Mouse (Mus musculus): ENCODE results near the gene Casp12.
A peak's percentile ranks its signal among the peaks of the same experiment; 100 is the strongest.
"Not testable (repeated sequence)": the region's sequence is repeated elsewhere in the genome, so short reads cannot be mapped to it uniquely, and the experiment has no call there.

Casp12 gene

DNA sequence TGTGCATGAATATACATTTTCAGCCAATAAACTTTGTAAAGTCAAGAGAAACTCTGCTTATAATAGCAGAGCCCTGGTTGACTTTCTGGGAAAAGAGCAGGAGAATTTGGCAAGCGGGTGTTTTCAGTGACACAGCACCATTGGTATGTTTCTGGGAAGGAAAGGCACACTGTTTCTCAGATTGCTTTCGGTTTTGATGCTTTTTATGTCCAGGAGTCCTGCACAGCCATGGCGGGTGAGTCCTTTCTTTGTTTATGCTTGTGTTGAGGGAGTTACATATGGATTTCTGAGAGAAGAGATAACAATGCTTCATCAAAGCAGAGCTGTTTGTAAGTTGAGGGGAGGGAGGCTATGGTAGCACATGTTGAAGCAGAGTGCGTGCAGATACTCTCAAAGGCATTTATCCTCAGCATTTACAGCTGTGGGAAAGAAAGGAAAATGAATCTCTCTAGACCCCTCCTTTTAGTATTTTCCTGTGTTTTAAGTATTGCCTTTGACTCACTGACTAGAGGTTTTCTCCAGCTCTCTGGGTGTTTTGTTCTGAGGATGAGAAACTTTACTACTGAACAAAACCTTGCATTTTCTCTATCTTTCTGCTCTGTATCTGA, at the start of gene Casp12:
Gene Casp12, plus strand, starts transcription at position 140 of the 608 bp plus-strand sequence.
- DNase-seq (ENCODE audit: low spot score in 2 of 2) = peak in 1 of 2 experiments; percentile 18

GRCm38 (mm10) chr9:5296354-5297237, 48.6 kb upstream of the Casp12 start:
- DNase-seq (ENCODE audit: low spot score in 2 of 2) = no peak

GRCm38 (mm10) chr9:5298329-5299131, 46.7 kb upstream of the Casp12 start, which contains the start of gene Casp1:
TSS of gene Casp1 (plus strand) at chr9:5298517.
- no peak for DNase-seq (ENCODE audit: low spot score in 2 of 2)

DNA sequence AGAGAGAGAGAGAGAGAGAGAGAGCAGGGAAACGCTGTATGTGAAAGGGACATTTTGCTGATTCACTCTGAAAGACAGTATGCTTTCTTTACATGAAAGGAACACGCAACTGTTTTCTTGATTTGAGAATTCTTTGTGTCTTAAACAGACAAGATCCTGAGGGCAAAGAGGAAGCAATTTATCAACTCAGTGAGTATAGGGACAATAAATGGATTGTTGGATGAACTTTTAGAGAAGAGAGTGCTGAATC, 46.2 kb upstream of the Casp12 start:
- no peak for DNase-seq (ENCODE audit: low spot score in 2 of 2)

DNA sequence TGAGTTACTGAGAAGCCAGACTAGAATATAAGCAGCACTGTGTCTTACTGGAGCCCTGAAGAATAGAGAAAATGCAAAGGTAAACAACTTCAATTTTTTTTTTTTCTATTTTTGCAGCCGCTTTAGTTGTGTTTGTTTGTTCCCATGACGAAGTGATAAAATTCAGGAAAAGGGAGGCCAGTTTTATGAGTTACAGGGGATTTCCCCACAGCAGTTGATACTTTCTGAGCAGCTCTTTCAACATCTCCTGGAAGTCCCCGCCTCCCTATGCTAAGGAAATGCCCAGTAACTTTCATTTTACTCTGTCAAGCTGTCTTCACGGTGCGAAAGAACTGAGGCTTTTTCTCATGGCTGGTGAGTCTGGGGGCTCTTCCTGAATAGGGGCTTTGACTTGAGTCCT, 36.7 kb upstream of the Casp12 start, which contains the start of gene Casp4:
Gene Casp4, plus strand, starts transcription at position 268 of the 400 bp plus-strand sequence.
- DNase-seq (ENCODE audit: low spot score in 2 of 2) = no peak

DNA sequence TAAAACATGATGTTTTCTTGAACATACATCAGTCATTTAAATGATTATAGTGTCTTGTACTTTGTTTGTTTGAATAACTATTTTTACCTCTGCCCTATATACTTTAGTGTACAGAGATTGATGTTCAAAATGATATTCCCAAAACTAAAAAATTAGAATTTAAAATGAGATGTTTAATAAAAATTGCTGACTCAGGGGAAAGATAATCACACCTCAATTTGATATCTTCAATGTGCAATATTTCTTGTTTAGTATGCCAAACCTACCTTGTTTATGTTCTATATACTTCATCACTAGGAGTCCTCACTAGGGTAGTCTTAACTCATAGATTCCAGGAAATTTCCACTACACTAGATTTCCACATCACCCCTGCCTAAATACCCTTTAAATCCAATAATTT, 35.1 kb upstream of the Casp12 start:
- DNase-seq (ENCODE audit: low spot score in 2 of 2) = no peak

DNA sequence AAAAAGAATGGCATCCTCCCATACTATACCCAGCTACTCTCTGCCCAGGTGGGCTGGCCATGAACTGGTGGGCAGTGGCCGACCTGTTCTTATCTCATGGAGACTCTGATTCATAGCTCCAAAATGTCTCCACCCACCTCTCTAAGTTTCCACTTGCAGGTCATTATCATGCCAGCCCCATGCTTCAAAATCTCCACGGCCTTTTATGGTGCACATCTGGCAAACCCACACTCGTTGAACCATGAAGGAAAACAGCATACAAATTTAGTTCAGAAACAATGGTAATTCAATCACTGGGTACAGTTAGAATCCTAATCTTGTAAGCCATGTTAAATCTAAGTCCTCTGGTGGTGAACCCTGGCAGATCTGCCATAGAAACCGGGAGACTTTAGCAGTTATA, 33.8 kb upstream of the Casp12 start:
- no peak for DNase-seq (ENCODE audit: low spot score in 2 of 2)

GRCm38 (mm10) chr9:5328204-5328603, 17.0 kb upstream of the Casp12 start:
- DNase-seq (ENCODE audit: low spot score in 2 of 2) = no peak

DNA sequence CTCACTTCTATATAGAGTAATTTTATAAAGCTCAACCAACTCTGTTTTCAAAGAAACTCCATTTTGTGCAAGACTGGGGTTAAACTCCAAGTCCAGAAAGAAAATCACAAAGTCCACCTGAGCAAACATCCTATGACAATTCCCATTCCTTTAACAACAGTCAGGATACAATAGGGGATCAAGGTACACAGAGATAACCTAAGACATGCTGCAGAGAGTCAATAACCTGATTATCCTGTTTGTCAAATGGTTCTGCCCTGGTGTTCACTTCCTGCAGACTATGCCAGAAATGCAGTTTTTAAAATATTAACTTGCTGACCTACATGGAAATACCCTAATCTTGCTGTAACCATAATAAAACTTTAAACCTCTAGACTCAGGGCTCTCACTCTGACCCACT, 12.8 kb upstream of the Casp12 start:
- no peak for DNase-seq (ENCODE audit: low spot score in 2 of 2)

DNA sequence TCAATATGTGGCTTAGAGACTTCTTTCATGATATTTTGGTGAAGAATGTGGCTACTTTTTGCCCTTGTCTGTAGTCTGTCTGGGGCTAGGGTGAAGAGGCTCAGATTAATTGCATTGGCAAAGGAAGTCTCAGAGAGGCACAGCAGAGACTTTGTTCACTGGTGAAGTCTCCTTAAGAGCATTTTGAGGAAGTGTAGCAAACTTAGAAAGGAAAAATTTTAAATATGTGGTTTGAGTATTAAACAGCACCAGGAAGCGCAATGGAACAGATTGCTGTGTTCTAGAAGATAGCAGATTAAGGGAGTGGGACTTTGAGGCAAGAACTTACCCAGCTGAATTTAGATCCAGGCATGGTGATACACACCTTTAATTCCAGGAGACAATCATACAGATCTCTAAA, 11.8 kb upstream of the Casp12 start:
- no peak for DNase-seq (ENCODE audit: low spot score in 2 of 2)

GRCm38 (mm10) chr9:5343092-5343491, 2.1 kb upstream of the Casp12 start:
- no peak for DNase-seq (ENCODE audit: low spot score in 2 of 2)

DNA sequence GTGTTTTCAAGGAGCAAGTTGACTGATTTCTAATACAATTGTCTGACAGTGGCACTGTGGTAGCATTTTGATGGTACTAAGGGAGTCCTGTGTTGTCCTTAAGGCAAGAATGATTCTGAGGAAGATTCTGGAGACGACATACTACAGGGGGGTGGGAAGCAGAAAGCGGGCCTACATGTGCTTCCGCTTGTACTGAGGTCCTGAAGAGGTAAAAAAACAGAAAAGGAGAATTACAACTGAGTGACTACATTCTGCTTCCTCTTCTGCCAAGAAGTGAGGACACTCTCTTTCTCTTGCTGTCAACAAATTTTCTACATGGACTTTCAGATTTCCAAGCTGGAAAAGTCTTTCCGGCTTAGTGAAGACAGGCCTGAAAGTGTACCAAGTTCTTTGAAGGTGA, 1.1 kb upstream of the Casp12 start:
- no peak for DNase-seq (ENCODE audit: low spot score in 2 of 2)

GRCm38 (mm10) chr9:5347381-5347780, 2.2 kb downstream of the Casp12 start:
- no peak for DNase-seq (ENCODE audit: low spot score in 2 of 2)

DNA sequence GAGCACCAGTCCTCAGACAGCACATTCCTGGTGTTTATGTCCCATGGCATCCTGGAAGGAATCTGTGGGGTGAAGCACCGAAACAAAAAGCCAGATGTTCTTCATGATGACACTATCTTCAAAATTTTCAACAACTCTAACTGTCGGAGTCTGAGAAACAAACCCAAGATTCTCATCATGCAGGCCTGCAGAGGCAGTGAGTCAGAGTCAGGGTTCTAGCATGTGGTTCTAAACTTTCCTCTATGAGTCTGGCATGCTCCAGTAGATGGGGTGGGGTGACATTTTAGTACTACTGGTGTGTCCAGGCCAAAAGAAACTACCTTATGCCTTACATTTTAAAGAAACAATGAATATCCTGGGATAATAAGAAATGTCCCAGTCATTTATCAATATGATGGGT, 8.4 kb downstream of the Casp12 start:
- no peak for DNase-seq (ENCODE audit: low spot score in 2 of 2)

DNA sequence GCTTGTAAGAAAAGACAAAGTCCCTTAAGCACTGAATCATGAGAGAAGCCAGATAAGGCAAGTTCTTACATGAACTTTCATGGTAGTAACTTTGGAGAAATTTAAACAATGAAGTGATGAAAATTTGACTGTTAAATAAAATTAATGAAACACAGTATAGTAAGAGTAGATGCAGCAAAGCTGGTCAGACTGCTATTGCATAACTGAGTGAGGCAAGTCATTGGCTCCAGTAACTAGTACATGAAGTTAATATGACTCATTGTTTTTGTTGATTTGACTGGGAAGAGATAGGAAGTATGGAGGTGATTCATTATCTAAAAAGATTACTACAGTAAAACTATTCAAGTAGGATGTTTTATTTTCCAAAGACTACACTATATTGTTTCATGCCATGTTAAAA, 11.6 kb downstream of the Casp12 start:
- DNase-seq (ENCODE audit: low spot score in 2 of 2) = no peak

DNA sequence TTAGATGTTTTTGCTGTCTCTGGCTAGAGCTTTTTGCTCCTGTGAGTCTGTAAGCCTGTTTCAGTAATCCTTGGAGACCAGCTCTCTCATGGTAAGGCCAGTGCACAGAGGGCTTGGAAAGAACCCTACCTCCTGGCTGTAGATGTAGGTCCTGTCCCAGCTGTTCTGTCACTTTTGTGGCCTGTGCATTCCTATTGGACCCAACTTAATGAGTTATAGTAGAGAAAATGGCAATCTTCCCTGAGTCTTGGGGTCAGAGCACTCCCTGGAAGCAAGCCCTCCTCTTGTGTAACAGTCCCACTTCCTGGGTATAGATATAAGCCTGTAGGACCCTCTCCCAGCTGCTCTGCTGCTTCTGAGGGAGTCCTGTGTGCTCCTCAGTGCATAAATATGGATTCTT, 48.3 kb downstream of the Casp12 start:
- DNase-seq (ENCODE audit: low spot score in 2 of 2) = no peak

DNA sequence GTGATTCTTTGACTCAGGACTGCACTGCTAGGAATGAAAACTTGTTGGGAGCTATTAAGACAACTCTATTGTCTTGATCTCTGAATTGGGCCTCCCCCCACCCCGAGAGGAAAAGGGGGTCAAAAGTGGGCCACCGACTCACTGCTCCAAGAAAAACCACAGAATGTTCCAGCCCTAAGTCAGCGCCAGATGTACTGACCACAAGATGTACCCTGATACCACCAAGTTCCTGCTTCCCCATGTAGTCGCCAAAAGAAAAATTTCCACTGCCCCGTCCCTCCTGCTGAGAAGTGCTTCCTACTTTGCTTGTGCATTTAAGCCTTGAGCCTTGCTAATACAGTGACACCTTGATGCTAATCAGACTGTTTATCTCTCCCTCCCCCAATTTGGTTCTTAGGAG, 50.6 kb downstream of the Casp12 start:
- not testable (repeated sequence) for DNase-seq (ENCODE audit: low spot score in 2 of 2)

DNA sequence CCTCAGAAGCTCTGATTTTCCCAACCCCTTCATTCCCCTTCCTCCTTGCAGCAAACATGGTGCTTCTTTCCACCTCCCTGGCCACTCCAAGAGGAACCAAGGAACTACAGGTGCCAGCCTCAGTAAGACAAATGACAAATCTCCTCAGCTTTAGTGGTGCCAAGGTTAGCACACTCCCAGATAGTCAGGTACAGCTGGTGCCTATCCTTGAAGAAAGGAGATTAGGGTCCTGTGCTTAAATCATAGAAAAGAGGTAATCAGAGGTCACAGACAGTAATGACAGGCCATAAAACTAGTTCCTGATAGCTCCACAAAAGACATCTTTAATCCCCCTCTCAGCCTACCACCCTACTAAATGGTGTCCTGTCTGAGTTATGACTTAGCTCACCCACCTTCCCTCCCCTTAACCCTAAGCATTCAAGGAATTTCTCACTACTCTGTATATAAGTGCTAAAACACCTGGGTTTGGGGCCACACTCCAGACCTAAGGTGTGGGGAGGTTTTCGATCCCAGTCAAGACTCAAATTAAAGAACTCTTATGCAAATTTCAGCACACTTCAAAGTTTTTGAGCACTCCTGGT, 65.8 kb downstream of the Casp12 start:
- no peak for DNase-seq (ENCODE audit: low spot score in 2 of 2)

GRCm38 (mm10) chr9:5412446-5413111, 67.3 kb downstream of the Casp12 start:
- no peak for DNase-seq (ENCODE audit: low spot score in 2 of 2)

DNA sequence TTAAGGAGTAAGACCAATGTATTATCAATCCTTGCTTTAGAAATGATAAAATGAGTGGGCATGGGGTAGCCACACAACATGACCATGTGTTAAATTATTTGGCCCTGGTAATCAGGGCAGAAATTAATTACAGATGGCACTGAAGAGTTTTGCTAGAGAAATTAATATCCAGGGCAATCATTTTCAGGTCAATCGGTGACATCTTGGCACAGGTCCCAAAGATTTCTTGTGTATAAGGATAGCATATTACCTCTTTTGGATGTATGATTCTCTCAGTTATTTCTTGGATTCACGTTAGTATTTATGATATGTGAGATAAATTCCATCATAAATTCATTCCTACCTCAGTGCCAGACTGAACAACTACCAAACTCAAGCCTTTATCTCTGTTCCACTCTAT, 72.6 kb downstream of the Casp12 start:
- DNase-seq (ENCODE audit: low spot score in 2 of 2) = no peak
